Mouse (Mus musculus): ENCODE data around the gene Plekhh3.
"Not testable (repeated sequence)": the region's sequence is repeated elsewhere in the genome, so short reads cannot be mapped to it uniquely, and the experiment has no call there.

Gene Plekhh3

DNA sequence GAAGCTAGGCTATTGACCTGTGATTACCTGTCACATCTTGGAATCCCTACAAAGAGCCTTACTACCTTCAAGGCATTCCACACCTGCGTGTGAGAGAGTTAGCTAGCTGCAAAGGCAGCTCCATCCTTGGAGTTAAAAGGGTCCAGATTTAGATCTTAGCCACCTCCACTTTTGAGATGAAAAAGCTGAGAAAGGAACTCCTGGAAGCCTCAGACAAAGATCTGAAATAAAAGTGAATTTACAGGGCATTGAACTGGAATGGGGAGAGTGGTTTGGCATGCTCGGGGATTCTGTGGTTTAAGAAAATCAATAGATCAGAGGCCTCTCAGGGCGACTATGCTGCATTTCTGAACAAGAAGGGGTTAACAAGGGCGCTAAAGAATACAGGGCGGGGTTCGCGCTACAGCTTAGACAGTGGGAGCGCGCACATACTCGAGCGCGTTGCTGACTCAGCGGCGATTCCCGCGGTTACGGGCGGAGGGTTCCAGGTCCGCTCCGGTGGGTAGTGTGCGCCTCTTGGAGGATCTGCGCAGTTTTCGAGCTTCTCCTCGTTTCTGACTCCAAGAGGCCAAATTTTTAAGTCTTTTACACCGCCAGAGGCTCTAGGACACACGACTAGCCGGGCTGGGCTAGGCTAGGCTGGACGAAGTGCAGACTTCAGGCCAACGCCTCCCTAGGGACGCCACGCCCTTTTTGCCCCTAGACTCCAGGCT is 726 bp upstream of the Plekhh3 start:
- in situ Hi-C loops (cut with MseI, MboI) = no loop called here

DNA sequence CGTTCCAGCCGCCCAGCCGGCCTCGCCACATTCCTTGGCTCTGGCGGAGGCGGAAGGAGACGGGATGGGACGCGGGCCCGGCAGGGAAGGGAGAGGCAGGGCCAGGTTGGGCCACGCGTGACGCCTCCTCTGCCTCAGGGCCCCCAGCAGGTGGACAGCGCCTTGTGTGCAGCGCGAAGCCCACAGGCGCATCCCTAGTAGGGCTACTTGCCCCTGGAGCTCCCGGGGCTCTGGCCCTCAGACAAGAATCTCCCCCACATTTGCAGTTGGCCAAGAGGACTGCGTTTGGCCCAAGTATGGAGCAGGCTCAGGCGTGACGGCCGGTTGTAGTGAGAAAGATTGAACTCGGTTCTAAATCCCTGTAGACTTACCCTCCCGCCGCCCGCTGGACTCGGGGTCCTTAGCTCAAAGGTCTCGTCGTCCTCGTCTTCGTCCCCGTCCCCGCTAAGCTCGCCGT is 769 bp downstream of the Plekhh3 start, which contains the start of gene Cntnap1:
Cntnap1 (plus strand) TSS at position 170 of the 457 bp plus-strand sequence.
- in situ Hi-C loops (cut with MseI, MboI) = no loop called here

DNA sequence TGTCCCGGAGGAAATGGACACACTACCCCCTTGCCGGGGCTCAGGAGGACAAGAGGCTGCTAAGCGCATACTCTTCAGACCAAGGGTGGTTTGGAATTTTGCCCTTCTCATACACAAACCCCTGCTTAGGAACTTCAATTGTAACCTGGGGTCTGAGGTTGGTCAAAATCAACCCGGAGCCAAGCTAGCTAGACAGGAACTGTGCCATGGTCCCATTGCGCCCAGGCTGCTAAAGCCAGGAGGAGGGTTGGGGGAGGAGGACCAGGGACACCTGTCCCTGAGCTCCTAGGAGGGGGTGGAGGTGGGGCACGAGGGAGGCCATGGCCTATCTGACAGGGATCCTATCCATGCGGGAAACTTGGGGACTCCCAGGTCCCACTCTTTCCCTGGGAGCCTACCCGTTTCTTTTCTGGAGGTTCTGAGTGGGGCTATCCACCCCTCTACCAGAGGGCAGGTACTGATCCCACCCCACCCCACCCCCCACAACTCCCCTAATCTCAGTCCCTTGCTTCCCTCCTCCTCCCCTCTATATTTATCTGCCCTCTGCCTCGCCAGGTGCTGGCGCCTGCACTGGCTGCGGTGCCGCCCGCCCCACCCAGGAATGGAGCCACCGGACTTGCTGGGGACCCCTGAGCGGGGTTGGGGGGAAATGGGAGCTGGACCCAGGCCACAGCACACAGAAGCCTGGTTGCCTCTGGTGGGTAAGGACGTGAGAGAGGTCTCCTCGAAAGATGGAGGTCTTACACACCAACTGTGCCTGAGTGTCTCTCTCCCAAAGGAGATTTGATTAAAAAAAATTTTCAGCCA is 1.6 kb downstream of the Plekhh3 start:
- in situ Hi-C loops (cut with MseI, MboI) = no loop called here

DNA sequence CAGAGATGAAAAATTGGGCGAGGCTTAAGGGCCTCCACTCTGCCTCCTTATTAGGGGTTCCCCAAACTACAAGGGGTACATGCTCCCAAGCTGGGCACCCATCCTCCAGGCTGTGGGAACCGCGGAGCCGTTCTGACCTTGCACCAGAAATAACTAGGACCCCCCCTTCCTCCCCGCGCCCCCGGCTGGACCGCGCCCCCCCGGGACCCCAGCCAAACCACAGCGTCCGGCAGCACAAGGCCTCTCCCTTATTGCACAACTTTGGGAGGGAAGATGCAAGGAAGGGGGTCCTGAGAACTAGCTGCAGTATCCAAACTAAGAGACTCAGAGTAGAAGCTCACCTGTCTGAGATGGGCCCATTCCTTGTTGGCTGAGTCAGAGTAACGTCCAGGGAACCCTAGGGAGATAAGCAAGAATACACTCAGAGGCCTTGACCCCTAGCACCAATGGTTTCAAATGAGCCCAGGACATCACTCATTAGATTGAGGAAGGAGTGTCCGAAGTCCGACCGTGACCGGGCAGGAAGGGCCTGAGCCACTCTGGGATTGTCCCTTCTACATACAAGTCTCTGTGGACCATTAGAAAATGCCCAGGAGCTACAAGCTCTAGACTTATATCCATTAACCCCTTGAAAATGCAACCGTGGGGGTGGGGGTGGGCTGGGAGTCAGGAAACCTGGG is 2.7 kb downstream of the Plekhh3 start:
- in situ Hi-C loops (cut with MseI, MboI) = no loop called here

DNA sequence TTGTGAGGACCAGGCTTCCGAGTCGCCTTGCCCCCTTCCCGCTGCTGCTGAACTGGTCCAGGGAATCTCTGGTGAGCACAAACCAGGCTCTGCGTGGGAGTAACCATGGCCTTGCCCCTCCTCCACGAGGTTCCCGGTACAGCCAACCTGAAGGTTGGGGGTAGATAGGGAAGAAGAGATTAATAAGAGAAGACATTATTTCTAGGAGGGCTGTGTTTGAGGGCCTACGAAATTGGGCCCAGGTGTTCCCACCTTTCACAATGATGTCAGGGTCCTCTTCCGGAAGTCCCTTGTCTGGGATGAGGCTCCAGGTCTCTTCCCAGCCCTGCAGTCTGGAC is 3.2 kb downstream of the Plekhh3 start:
- in situ Hi-C loops (cut with MseI, MboI) = no loop called here

DNA sequence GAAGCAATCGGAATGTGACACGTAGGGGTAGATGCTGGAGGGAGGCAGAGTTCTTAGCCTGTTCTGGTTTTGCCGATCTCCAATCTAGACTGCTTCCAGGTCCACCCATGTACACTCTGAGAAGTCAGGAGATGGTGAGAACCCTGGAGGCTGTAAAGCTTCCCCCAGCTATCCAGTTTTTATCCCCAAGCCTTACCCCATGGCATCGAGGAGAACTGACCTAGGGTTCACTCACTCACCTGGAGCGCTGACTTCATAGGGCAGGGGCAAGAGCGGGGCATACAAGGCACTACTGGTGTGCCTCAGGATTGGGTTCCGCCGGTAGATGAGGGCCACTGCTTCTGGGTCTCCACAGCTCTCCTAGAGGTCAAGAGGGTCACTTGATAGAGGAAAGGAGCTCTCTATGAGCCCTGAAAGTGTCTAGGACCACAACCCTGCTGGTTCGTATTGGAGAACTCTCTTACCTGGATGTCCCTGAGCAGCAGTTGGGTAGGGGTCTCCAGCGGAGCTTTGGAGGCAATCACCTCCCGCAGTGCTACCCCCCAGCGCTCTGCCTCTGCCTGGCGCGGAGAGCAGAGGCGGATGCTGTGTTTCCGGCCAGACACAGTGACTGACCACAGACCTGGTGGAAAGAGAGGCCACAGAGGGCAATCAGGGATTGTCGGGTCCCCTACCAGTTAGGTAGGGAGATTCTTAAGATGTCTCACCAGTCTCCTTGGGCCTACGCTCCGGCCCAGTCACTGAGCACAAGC is 3.8 kb downstream of the Plekhh3 start:
- in situ Hi-C loops (cut with MseI, MboI) = no loop called here

DNA sequence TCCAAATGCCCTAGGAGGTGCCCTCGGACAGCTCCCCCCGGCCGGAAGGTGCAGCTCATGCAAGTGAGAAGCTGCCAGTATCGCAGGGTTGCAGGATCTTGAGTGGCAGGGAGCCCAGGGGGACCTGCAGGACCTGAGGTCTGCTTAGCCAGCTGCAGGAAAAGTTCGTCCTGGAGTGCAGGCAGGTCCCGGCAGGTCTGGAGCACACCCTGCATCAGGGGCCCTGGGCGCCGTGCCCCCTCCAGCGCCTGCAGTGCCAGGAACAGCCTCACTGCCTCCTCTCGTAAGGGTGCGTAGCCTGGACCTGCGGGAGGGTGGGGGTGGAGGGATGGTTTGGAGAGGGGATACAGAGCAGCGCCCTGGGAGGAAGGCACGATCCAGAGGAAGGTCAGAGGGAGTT is 4.8 kb downstream of the Plekhh3 start:
- in situ Hi-C loops (cut with MseI, MboI) = no loop called here

DNA sequence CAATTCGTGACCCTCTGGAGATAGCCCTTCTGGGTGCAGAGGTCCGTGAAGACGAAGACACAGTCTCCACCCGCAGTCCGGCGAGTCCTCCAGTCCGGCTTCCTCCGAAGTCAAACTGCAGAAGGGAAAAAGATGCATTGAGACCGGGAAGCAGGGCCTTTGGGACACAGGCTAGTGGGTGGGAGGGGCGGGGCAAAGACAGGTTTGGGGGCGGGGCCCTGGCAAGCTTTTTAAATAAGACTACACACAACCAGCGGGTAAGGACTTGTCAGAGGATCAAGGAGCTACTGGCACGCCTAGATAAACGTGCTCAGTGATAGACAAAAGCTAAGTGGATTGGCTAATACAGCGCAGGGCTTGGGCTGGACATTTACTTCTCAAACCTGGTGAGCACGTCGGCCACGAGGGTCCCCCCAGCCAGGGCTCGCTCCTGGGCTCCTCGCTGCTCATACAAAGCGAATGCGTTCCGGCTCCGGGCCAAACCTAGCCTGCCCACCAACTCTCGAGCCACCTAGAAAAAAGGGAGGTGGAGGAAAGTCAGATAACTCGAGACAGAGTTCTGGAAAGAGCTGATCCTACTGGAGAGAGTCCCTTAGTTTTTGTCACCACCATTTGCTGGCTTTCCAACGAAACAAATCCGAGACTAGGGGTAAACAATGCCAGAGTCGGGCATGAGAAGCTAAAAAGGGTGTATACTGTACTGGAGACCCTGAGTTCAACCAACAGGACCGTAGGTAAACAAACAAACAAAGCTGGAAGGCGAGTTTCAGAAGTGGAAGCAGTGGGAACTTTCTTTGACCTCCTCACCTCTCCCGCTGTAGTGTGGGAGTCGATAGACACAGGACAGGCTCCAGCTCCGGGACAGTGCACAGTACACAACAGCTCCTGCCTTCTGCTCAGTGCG is 6.2 kb downstream of the Plekhh3 start:
- in situ Hi-C loops (cut with MseI, MboI) = no loop called here

DNA sequence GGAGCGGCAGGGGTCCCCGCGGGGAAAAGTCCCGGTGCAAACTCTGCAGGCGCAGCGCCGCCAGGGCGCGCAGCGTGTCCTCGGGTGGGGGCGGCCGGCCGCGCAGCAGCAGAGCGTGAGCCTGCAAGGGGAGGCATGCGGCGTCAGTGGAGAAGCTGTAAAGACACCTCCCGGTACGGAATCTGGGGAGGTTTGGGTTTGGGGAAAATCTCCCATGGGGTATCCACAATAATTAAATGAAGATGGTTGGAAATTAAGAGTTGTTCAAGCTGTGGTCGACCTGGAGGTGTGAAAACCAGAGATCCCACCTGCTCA is 6.8 kb downstream of the Plekhh3 start:
- in situ Hi-C loops (cut with MseI, MboI) = no loop called here

DNA sequence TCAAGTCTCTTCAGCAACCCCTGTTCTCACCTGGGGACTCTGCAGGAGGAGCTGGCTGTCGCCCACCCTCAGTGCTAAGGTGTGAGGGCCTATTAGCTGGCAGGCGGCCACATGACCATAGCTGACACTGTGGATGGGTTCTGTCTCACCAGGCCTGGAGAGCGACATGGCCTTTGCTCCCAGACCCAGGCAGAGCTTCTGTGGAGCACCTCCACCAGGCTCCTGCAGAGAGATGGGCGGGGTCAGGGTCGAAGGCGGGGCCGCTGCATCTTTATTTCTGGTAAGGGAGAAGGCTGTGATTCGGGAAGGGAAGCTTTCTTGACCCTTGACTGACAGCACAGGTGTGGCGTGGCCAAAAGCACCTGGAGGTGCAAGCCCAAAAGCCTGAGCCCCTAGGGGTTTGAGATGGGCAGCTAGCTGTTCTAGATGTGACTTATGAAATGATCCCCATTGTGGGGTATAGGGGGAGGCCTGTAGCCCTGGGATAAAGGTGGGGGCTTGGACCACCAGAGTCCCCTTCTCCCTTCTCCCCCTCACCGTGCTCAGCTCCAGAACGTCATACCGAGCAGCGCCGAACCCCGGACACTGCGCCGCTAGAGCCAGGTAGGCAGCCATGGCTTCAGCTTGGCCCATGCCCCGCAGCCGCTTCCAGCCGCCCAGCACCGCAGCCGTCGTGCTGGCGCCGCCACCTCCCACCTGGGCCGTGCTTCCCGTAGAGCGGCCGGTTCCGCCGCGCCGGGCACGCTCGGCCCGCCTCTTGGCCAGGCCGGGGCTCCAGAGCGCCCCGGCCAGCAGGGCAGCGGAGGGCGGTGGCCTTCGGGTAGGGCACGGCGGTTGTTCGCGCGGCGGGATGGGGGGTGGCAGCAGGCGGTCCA is 7.4 kb downstream of the Plekhh3 start:
- in situ Hi-C loops (cut with MseI, MboI) = no loop called here

DNA sequence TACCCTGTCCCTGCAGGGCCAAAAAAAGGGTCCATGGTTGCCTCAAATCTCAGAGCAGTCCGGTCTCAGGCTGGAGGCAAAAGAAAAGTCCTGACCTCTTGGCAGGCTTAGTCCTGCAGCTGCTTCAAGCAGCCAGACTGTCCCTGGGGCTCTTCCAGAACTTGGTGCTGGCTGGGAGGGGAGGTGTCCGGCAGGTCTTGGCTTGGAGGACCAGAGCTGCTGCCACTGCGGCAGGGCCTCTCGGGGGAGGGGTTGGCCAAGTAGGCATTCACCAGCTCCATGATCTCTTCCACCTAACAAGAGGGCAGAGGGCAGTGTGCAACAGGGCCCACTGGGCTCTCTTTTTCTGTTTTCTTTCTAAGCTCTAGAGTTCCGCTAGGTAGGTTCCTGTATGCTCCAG is 8.4 kb downstream of the Plekhh3 start:
- in situ Hi-C loops (cut with MseI, MboI) = no loop called here

DNA sequence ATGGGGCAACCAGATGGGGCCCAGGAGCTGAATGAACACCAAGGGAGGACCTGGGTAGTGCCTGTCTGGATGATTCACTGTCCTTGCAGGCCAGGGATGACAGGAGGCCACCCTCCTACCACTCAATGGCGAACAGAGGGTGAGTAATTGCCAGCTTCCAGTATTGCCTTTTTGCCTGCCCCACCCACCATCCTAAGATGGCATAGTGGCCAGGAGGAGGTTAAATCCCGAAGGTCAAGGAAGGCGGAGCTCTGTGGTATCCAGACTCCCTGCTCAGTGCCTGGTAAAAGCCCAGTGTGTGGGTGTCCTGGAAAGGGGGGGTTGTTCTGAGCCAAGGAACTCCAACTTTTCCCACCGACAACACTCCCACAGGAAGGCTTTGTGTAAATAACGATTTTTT is 8.8 kb downstream of the Plekhh3 start:
- in situ Hi-C loops (cut with MseI, MboI) = no loop called here

DNA sequence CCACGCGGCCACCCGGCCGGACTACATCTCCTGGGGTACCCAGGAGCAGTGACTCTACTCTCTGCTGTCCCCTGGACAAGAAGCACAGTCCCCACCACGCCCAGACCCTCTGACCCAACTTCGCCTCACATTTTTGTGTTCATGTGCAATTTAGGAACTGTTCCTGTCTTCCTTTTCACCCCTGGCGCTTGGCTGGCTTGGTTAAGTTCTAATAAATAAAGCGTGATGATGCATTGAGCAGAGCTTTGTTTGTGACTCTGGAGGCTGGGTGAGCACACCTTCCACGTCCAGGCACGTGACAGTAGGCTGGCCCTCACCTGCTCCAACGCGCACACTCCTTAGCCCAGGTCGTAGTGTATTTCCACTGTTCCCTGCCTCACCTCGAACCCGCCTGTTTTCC is 9.6 kb downstream of the Plekhh3 start:
- in situ Hi-C loops (cut with MseI, MboI) = no loop called here

DNA sequence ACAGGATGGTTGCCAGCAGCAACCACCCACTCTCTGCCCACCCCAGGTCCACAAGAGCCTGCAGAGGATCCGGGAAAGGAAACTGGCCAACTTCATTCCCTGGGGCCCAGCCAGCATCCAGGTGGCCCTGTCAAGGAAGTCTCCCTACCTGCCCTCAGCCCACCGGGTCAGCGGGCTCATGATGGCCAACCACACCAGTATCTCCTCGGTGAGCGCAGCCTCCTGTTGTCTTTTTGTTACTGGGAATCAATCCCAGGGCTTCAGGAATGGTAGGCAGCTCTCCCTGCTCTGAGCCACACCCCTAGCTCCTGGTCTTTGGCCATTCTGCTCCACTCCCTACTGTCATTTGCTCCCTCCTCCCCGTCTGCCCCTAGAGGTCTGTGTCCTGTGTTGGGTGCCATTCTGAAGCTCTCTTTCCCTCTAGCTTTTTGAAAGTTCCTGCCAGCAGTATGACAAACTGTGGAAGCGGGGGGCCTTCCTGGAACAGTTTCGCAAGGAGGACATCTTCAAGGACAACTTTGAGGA is 10.1 kb downstream of the Plekhh3 start:
- in situ Hi-C loops (cut with MseI, MboI) = not testable (repeated sequence)

DNA sequence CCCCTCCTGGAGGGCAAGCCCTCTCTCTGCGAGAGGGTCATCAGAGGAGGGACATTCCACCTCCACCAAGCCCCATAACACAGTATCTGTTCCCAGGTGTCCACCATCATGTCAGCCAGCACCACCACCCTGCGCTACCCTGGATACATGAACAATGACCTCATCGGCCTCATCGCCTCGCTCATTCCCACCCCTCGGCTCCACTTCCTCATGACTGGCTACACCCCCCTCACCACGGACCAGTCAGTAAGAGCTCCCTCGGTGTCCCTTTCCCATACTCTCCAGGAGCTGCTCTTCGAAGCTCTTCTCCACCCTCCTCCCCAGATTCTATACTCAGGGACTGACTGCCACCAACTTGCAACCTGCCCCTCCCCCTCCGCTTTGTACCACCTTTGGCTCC is 11.0 kb downstream of the Plekhh3 start:
- in situ Hi-C loops (cut with MseI, MboI) = not testable (repeated sequence)

DNA sequence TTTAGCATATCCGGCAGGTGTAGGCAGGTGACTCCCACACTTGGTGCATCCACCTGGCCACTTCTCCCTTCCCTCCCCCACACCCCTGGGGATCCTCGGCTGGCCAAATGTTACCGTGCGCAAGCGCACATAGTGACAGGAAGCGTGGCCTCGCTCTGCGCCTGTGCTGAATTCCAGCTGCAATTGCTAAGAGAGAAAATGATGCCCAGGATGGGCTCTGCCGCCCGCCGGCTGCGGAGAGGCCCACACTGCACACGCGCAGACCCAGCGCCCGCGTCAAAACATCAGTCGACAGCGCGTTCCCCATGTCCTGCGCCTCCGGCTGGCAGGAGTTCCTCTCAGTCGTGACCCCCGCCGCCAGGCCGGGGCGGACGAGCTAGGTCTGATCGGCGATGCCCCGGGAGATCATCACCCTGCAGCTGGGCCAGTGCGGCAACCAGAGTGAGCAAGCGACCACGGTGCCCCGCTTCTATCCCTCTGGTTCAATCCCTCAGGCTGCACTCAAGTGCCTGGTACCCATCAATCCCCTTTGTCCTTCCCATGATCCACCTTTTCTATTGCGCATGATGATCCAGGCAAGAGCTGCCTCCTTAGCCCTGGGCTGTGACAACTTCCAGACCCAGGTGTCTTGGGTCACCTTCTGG is 15.3 kb downstream of the Plekhh3 start, which contains the start of gene Tubg2:
Tubg2 (plus strand) TSS at position 180 of the 644 bp plus-strand sequence.
- in situ Hi-C loops (cut with MseI, MboI) = no loop called here

DNA sequence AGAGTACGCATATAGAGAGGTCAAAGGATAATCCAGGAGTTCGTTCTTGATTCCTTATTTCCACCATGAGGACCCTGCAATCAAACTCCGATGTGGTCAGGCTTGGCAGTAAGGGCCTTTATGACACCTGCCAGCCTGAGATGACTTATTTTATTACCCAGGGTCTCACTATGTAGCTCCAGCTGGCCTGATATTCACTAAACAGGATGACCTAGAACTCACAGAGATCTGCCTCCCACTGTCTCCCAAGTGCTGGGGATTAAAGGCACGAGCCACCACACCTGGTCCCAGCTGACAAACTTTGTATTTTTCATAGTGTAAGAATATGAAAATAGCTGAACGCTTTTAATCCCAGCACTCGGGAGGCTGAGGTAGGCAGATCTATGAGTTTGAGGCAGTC is 16.0 kb downstream of the Plekhh3 start:
- in situ Hi-C loops (cut with MseI, MboI) = no loop called here

DNA sequence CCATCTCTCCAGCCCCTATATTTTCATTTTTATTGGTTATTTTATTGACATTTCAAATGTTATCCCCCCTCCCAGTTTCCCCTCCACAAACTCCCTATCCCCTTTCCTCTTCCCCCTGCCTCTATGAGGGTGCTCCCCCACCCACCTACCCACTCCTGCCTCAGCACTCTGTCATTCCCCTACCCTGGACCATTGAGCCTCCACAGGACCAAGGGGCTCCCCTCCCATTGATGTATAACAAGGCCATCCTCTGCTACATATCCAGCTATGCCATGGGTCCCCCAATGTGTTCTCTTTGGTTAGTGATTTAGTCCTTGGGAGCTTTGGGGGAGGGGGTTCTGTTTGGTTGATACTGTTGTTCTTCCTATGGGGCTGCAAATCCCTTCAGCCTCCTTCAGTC is 16.5 kb downstream of the Plekhh3 start:
- in situ Hi-C loops (cut with MseI, MboI) = no loop called here

DNA sequence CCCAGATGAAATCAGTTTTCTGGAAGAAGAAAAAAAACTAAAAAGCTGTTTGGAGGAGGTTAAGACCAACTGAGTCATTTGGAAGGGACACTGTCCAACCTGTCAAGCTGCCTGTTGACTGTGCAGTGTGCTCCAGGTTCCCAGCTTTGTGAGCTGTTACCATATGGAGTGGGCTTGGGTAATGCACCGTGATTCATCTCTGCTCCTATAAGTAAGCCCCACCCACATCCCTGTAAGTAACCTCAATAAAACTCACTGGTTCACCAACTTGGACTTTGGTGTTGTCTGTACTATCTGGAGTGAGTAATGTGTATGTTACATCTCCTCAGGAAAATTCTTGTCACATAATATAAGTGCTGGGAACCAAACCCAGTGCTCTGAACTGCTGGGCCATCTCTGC is 18.3 kb downstream of the Plekhh3 start:
- in situ Hi-C loops (cut with MseI, MboI) = no loop called here
